Comparison of ENCODE assay signal across 11 mouse cellular contexts in genomic region chr11:80498328-80499070, GRCm38 (mm10). TPM values are rescaled to one million over a fixed set of nuclear protein-coding genes. Genes with fewer than 3 reads are reported as not detected.
DNase-seq lines count a peak whose midpoint lies in the region; ATAC-seq and TF ChIP-seq lines count a peak whose summit lies in the region.
"Had no signal": no experiment of that assay in that cellular context is flagged by ENCODE, and none has a peak within 500 bp of the region (broad histone marks: within the 10 kb centered on the region; RNA-seq: fewer than 3 reads in every experiment).

No protein-coding gene starts in this region.

- 63% methylated on average over 11 of the region's 11 CpGs for WGBS in embryonic facial prominence, embryonic 15.5 days
- 61% methylated on average over 11 of the region's 11 CpGs for WGBS in hindbrain, embryonic 10.5 days
- 40% methylated on average over 11 of the region's 11 CpGs for WGBS in midbrain, embryonic 16.5 days

- TF ChIP-seq CTCF in layer of hippocampus, adult 2 months (conservative IDR thresholded peaks at IDR 0.05), result no peak

- ATAC-seq in embryonic facial prominence, embryonic 15.5 days (ENCODE audit: insufficient number of reproducible peaks, low FRiP score, low TSS enrichment, low read depth), result peak; percentile 49; the same call in 1 of the 2 replicates
- ATAC-seq in midbrain, embryonic 16.5 days, result no peak

- no peaks in the 10 kb centered on the region for H3K9me3 ChIP-seq in embryonic facial prominence, embryonic 15.5 days (replicated peaks)
- no peaks in the 10 kb centered on the region for H3K9me3 ChIP-seq in hindbrain, embryonic 10.5 days
- no peaks in the 10 kb centered on the region for H3K9me3 ChIP-seq in midbrain, embryonic 16.5 days (replicated peaks; ENCODE audit: control insufficient read depth, low read length, poor library complexity, severe bottlenecking)

- no peak overlapping the region for H3K4me3 ChIP-seq in layer of hippocampus, adult 2 months
- H3K4me3 ChIP-seq in embryonic facial prominence, embryonic 15.5 days (replicated peaks), result no peak overlapping the region
- no peak overlapping the region for H3K4me3 ChIP-seq in hindbrain, embryonic 10.5 days
- H3K4me3 ChIP-seq in midbrain, embryonic 16.5 days (ENCODE audit: low read depth, low read length), result no peak overlapping the region

- no peak overlapping the region for H3K9ac ChIP-seq in embryonic facial prominence, embryonic 15.5 days
- H3K9ac ChIP-seq in midbrain, embryonic 16.5 days (ENCODE audit: low read depth, low read length), result peak overlapping the region; percentile 44; the same call in 1 of the 2 replicates

- H3K27me3 ChIP-seq in embryonic facial prominence, embryonic 15.5 days, result no peaks in the 10 kb centered on the region
- no peaks in the 10 kb centered on the region for H3K27me3 ChIP-seq in hindbrain, embryonic 10.5 days (ENCODE audit: insufficient read depth, poor library complexity, severe bottlenecking)
- H3K27me3 ChIP-seq in midbrain, embryonic 16.5 days (ENCODE audit: control insufficient read depth, insufficient read depth, low read depth, low read length), result no peaks in the 10 kb centered on the region

- H3K4me2 ChIP-seq in embryonic facial prominence, embryonic 15.5 days (replicated peaks), result no peak overlapping the region
- no peak overlapping the region; the same call in 1 of the 2 replicates for H3K4me2 ChIP-seq in midbrain, embryonic 16.5 days (ENCODE audit: low read length)

- intact Hi-C loops in gastrocnemius, postnatal 14 days (cut with DNase I; ENCODE audit: low total_unique reads), result no loop called here

- no peak for DNase-seq in layer of hippocampus, adult 2 months (ENCODE audit: low spot score in 2 of 2)
- no peak for DNase-seq in layer of hippocampus, adult 11-12 months (ENCODE audit: low spot score)
- no peak for DNase-seq in hindbrain, embryonic 10.5 days (ENCODE audit: low spot score)
- DNase-seq in adrenal gland, adult (ENCODE audit: inconsistent age in 2 of 2, low spot score in 1 of 2), result no peak
- DNase-seq in gastrocnemius, postnatal 14 days, result no peak
- DNase-seq: adrenal gland, postnatal 10 days; cerebellum, adult 8-10 months; kidney, adult 11 months; left cerebral cortex, postnatal 4 days had no signal

- no peaks in the 10 kb centered on the region for H3K36me3 ChIP-seq in embryonic facial prominence, embryonic 15.5 days
- H3K36me3 ChIP-seq in hindbrain, embryonic 10.5 days, result no peaks in the 10 kb centered on the region
- H3K36me3 ChIP-seq in midbrain, embryonic 16.5 days (ENCODE audit: control insufficient read depth, insufficient read depth, low read length), result no peaks in the 10 kb centered on the region

- peak overlapping the region; percentile 84 for H3K27ac ChIP-seq in layer of hippocampus, adult 2 months
- peak overlapping the region; percentile 56 for H3K27ac ChIP-seq in embryonic facial prominence, embryonic 15.5 days (replicated peaks)
- H3K27ac ChIP-seq in hindbrain, embryonic 10.5 days, result peak overlapping the region; percentile 75
- H3K27ac ChIP-seq in midbrain, embryonic 16.5 days (ENCODE audit: low read length), result peak overlapping the region; percentile 81

- peaks cover 18% of the 10 kb centered on the region for H3K4me1 ChIP-seq in embryonic facial prominence, embryonic 15.5 days
- H3K4me1 ChIP-seq in hindbrain, embryonic 10.5 days (replicated peaks), result peaks cover 28% of the 10 kb centered on the region
- H3K4me1 ChIP-seq in midbrain, embryonic 16.5 days (ENCODE audit: control insufficient read depth, insufficient read depth, low read length), result peaks cover 31% of the 10 kb centered on the region

RNA-seq across cellular contexts. Expression of gene Cdk5r1, which starts 21.7 kb away (rescaled TPM):
- 100 to 1,000 TPM; 218 to 227 TPM for total RNA-seq in layer of hippocampus, adult 2 months (2021)
- polyA plus RNA-seq in embryonic facial prominence, embryonic 15.5 days (2015; fragmentation: Nextera tagmentation; extraction: Ambion mirVana), result 4.5 and 5.3 TPM in 2 replicates
- polyA plus RNA-seq in hindbrain, embryonic 10.5 days (2016; fragmentation: Nextera tagmentation; extraction: Ambion mirVana), result 7.0 and 18.0 TPM in 2 replicates
- polyA plus RNA-seq in midbrain, embryonic 16.5 days (2015; fragmentation: Nextera tagmentation; extraction: Ambion mirVana), result 90.2 and 91.0 TPM in 2 replicates
- 1 to 10 TPM; 1.5 to 3.0 TPM for total RNA-seq in gastrocnemius, postnatal 14 days (2021)
